Mouse (Mus musculus) C2C12 (cell line): ENCODE measurements around the gene Tbc1d9.

Experiments
- CEBPB ChIP-seq: IDR thresholded peaks from one replicate; pipeline ENCODE4 v1.6.1; 2011; ENCODE audit warnings: low read depth, mild to moderate bottlenecking, control low read depth, moderate library complexity
- CTCF ChIP-seq: IDR thresholded peaks from one replicate; pipeline ENCODE4 v1.5.1; 2011; ENCODE audit not compliant: control insufficient read depth, insufficient read depth, insufficient read length
- MAX ChIP-seq: IDR thresholded peaks from one replicate; pipeline ENCODE4 v1.6.1; 2011; ENCODE audit warnings: mild to moderate bottlenecking, control low read depth
- MYOD1 ChIP-seq: IDR thresholded peaks from one replicate; pipeline ENCODE4 v1.6.1; 2011; ENCODE audit warnings: low read depth; ENCODE audit not compliant: control insufficient read depth, insufficient read length
- MYOG ChIP-seq: IDR thresholded peaks from one replicate; pipeline ENCODE4 v1.6.1; 2011; ENCODE audit not compliant: control insufficient read depth, insufficient read length; ENCODE audit errors: extremely low read depth
- USF1 ChIP-seq: IDR thresholded peaks from one replicate; pipeline ENCODE4 v1.6.1; 2011; ENCODE audit warnings: low read depth, mild to moderate bottlenecking, control low read depth, moderate library complexity

DNA sequence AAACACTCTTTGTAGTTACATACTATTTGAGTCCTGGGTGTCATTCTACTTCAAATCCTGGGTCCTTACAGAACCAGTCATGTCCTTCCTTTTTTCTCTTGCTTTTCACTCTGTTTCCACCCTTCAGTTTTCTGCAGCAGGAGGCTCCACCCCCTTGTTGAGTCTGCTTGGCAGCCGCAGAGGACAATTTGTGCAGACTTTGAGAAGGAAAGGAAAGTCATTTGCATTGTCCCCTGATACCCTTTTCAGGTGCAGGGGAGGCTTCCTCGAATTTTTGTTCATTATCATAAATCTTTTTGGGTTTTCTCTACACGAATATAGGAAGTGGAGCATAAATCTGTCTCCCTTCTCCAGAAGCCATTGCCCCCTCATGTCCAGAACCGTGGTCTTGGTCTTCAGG, 12.7 kb upstream of the Tbc1d9 start:
- TF ChIP-seq CTCF (no peak), MYOD1 (no peak), MAX (no peak), MYOG (no peak), USF1 (no peak), CEBPB (no peak)
